Mouse (Mus musculus): ENCODE measurements around the gene Fntb. TPM values are rescaled to one million over a fixed set of nuclear protein-coding genes. Genes with fewer than 3 reads are reported as not detected.
A peak's percentile ranks its signal among the peaks of the same experiment; 100 is the strongest.

The Fntb gene
- total and polyA plus RNA-seq, 3 experiments, result 11.7 to 28.5 TPM; not detected in 1

GRCm38 (mm10) chr12:76918113-76918512, 152.7 kb downstream of the Fntb start:
- Histone ChIP-seq H3K27me3 (ENCODE audit: control insufficient read depth in 1 of 2, insufficient read depth in 2 of 2, low read length in 2 of 2) (no peaks in the 10 kb centered on the region), H3K79me2 (ENCODE audit: control insufficient read depth, insufficient read depth, low read length, poor library complexity) (no peaks in the 10 kb centered on the region), H3K4me3 (ENCODE audit: control insufficient read depth in 1 of 2, insufficient read depth in 1 of 2, low read depth in 2 of 2, low read length in 2 of 2) (no peak overlapping the region), H3K36me3 (ENCODE audit: control insufficient read depth in 1 of 2, insufficient read depth in 2 of 2, low read length in 2 of 2) (peaks cover 0 to 12% of the 10 kb centered on the region in 2 experiments; a peak in 2 of 4 replicates), H3K9me3 (replicated peaks; ENCODE audit: insufficient read depth, low read length) (no peaks in the 10 kb centered on the region), H3K27ac (ENCODE audit: control insufficient read depth, low read depth, low read length) (no peak overlapping the region), H3K9ac (ENCODE audit: control insufficient read depth, low read depth, low read length, poor library complexity, severe bottlenecking) (no peak overlapping the region), H3K4me1 (ENCODE audit: control insufficient read depth in 1 of 2, insufficient read depth in 2 of 2, low read length in 2 of 2) (peaks cover 15 to 16% of the 10 kb centered on the region in 2 experiments)
- TF ChIP-seq GABPA (IDR thresholded peaks at IDR 0.05; ENCODE audit: low read depth, low read length) (peak; percentile 82), EP300 (IDR thresholded peaks at IDR 0.05; ENCODE audit: low read depth in 1 of 2, low read length in 2 of 2) (0 out of 4 replicates have a peak, but pooled peaks of 1 of the 2 experiments have one; percentile 9), MYC (IDR thresholded peaks at IDR 0.05; ENCODE audit: low read depth, low read length) (no peak), JUND (IDR thresholded peaks at IDR 0.05; ENCODE audit: low read depth, low read length) (no peak), POLR2AphosphoS2 (IDR thresholded peaks at IDR 0.05; ENCODE audit: low read length) (no peak), ZKSCAN1 (IDR thresholded peaks at IDR 0.05; ENCODE audit: low read depth, low read length) (no peak), UBTF (IDR thresholded peaks at IDR 0.05; ENCODE audit: borderline replicate concordance, insufficient read depth, low read depth, low read length) (no peak), ZMIZ1 (IDR thresholded peaks at IDR 0.05; ENCODE audit: low read depth, low read length) (no peak), SMC3 (IDR thresholded peaks at IDR 0.05; ENCODE audit: low read depth, low read length) (no peak), MEF2A (IDR thresholded peaks at IDR 0.05; ENCODE audit: extremely low read depth, insufficient replicate concordance, low read depth, low read length, poor library complexity, severe bottlenecking) (no peak), SIN3A (IDR thresholded peaks at IDR 0.05; ENCODE audit: low read length) (0 out of 2 replicates have a peak, but pooled peaks have one; percentile 35), HCFC1 (IDR thresholded peaks at IDR 0.05; ENCODE audit: low read depth, low read length) (no peak), ETS1 (IDR thresholded peaks at IDR 0.05; ENCODE audit: low read depth, low read length) (peak; percentile 52)
- DNase-seq (ENCODE audit: low read depth, low spot score), result peak; percentile 64

GRCm38 (mm10) chr12:76918855-76919254, 153.5 kb downstream of the Fntb start:
- TF ChIP-seq NELFE (IDR thresholded peaks at IDR 0.05; ENCODE audit: low read depth, low read length) (no peak), MAX (IDR thresholded peaks at IDR 0.05; ENCODE audit: low read length) (no peak), E2F4 (IDR thresholded peaks at IDR 0.05; ENCODE audit: borderline replicate concordance, low read depth, low read length) (no peak), CHD1 (IDR thresholded peaks at IDR 0.05; ENCODE audit: low read depth, low read length) (no peak), POLR2AphosphoS2 (IDR thresholded peaks at IDR 0.05; ENCODE audit: low read length) (no peak), ETS1 (IDR thresholded peaks at IDR 0.05; ENCODE audit: low read depth, low read length) (no peak), MAZ (IDR thresholded peaks at IDR 0.05; ENCODE audit: low read depth, low read length) (no peak), TAL1 (IDR thresholded peaks at IDR 0.05; ENCODE audit: low read length) (no peak), MXI1 (IDR thresholded peaks at IDR 0.05; ENCODE audit: low read depth, low read length) (no peak), KAT2A (conservative IDR thresholded peaks at IDR 0.05; ENCODE audit: low read depth, low read length) (no peak), CHD2 (IDR thresholded peaks at IDR 0.05; ENCODE audit: low read length) (no peak), POLR2A (IDR thresholded peaks at IDR 0.05; ENCODE audit: control insufficient read depth in 1 of 2, insufficient read depth in 1 of 2, low read depth in 1 of 2, low read length in 2 of 2, poor library complexity in 1 of 2) (no peak), CTCF (IDR thresholded peaks at IDR 0.05 in 2 of 3, conservative IDR thresholded peaks at IDR 0.05 in 1 of 3; ENCODE audit: control insufficient read depth in 1 of 3, insufficient read depth in 1 of 3, low read depth in 2 of 3, low read length in 3 of 3, poor library complexity in 1 of 3, severe bottlenecking in 1 of 3) (no peak), UBTF (IDR thresholded peaks at IDR 0.05; ENCODE audit: borderline replicate concordance, insufficient read depth, low read depth, low read length) (no peak), EP300 (IDR thresholded peaks at IDR 0.05; ENCODE audit: low read depth in 1 of 2, low read length in 2 of 2) (no peak)
- no peak overlapping the region; the same call in 1 of the 2 replicates for H3K9ac ChIP-seq (ENCODE audit: control insufficient read depth, low read depth, low read length, poor library complexity, severe bottlenecking)
- H3K4me1 ChIP-seq (ENCODE audit: control insufficient read depth in 1 of 2, insufficient read depth in 2 of 2, low read length in 2 of 2), result peaks cover 15 to 16% of the 10 kb centered on the region in 2 experiments
- DNase-seq (ENCODE audit: low read depth, low spot score), result no peak
- no peak overlapping the region for H3K4me3 ChIP-seq (ENCODE audit: control insufficient read depth in 1 of 2, insufficient read depth in 1 of 2, low read depth in 2 of 2, low read length in 2 of 2)
- no peaks in the 10 kb centered on the region for H3K9me3 ChIP-seq (replicated peaks; ENCODE audit: insufficient read depth, low read length)
- peak overlapping the region; percentile 49 for H3K27ac ChIP-seq (ENCODE audit: control insufficient read depth, low read depth, low read length)
- no peaks in the 10 kb centered on the region for H3K79me2 ChIP-seq (ENCODE audit: control insufficient read depth, insufficient read depth, low read length, poor library complexity)
- H3K27me3 ChIP-seq (ENCODE audit: control insufficient read depth in 1 of 2, insufficient read depth in 2 of 2, low read length in 2 of 2), result no peaks in the 10 kb centered on the region
- peaks cover 0 to 12% of the 10 kb centered on the region in 2 experiments; a peak in 2 of 4 replicates for H3K36me3 ChIP-seq (ENCODE audit: control insufficient read depth in 1 of 2, insufficient read depth in 2 of 2, low read length in 2 of 2)
